Mouse (Mus musculus) brain, embryonic 14.5 days (tissue): ENCODE results near the gene Flrt3.

Source experiments
- CTCF ChIP-seq: fragments of 200-500 bp; IDR thresholded peaks from 2 replicates; pipeline ENCODE4 v1.5.1; 2012; ENCODE audit warnings: inconsistent platforms, mild to moderate bottlenecking, moderate library complexity, borderline replicate concordance; ENCODE audit not compliant: insufficient read depth, insufficient read length; ENCODE audit errors: extremely low read depth
- POLR2A ChIP-seq: fragments of 200-500 bp; IDR thresholded peaks from 2 replicates; pipeline ENCODE4 v1.6.1; 2012; ENCODE audit warnings: mild to moderate bottlenecking, inconsistent platforms, borderline replicate concordance; ENCODE audit not compliant: poor library complexity, insufficient read depth, insufficient read length, severe bottlenecking; ENCODE audit errors: extremely low read depth

DNA sequence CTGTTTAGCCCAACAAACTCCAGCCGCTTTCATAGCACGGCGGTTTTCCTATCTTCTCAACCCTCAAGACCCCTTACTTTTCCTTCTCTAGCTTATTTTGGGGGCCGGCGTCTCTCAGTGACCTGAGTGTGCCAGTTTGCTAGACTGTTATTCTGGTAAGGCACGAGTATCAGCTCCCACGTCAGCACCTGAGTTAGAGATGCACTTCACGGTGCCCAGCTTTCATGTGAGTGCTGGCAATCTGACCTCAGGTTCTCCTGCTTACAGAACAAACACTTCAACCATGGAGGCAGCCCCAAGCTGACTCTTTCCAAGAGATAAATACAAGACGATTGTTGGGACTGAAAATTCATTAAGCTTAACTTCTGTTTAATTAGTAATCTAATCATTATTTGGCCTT is 46.1 kb upstream of the Flrt3 start:
- TF ChIP-seq CTCF (no peak), POLR2A (no peak)
